Mouse (Mus musculus) kidney, embryonic 15.5 days (tissue): Measurements from ENCODE around the gene Fam241b. TPM values are rescaled to one million over a fixed set of nuclear protein-coding genes. Genes with fewer than 3 reads are reported as not detected.

ENCODE experiments used
- ATAC-seq: fragments of 200-750 bp; cut with Nextera tagmentation; replicated peaks from 2 replicates; pipeline ENCODE4 v1.8.0; 2017; ENCODE audit warnings: moderate TSS enrichment; ENCODE audit not compliant: low FRiP score
- H3K27ac ChIP-seq: fragments of 300-500 bp; sonication (generic); 2 replicates; pipeline ENCODE4 v1.5.1; 2015; ENCODE audit warnings: mild to moderate bottlenecking, inconsistent platforms
- H3K27me3 ChIP-seq: fragments of 300-500 bp; sonication (generic); 2 replicates; pipeline ENCODE4 v1.6.1; 2015; ENCODE audit warnings: inconsistent platforms
- H3K36me3 ChIP-seq: fragments of 300-500 bp; sonication (generic); 2 replicates; pipeline ENCODE4 v1.6.1; 2015; ENCODE audit warnings: inconsistent platforms
- H3K4me1 ChIP-seq: fragments of 300-500 bp; sonication (generic); 2 replicates; pipeline ENCODE4 v1.6.1; 2015; ENCODE audit warnings: inconsistent platforms
- H3K4me2 ChIP-seq: fragments of 300-500 bp; sonication (generic); 2 replicates; pipeline ENCODE4 v1.6.1; 2015; ENCODE audit warnings: moderate library complexity, mild to moderate bottlenecking, inconsistent platforms
- H3K4me3 ChIP-seq: fragments of 300-500 bp; sonication (generic); replicated peaks from 2 replicates; pipeline ENCODE4 v1.5.1; 2015; ENCODE audit warnings: mild to moderate bottlenecking, inconsistent platforms
- H3K9ac ChIP-seq: fragments of 300-500 bp; sonication (generic); 2 replicates; pipeline ENCODE4 v1.6.1; 2015; ENCODE audit warnings: mild to moderate bottlenecking, inconsistent platforms
- H3K9me3 ChIP-seq: fragments of 300-500 bp; sonication (generic); replicated peaks from 2 replicates; pipeline ENCODE4 v1.6.1; 2016; ENCODE audit warnings: inconsistent platforms
- WGBS: fragments of 180-500 bp; shearing (Covaris S2); methylation state at CpG from one replicate; pipeline ENCODE4 v1.1.7; 2015; ENCODE audit warnings: mixed read lengths; 5-methylcytosine and 5-hydroxymethylcytosine counted together
- polyA plus RNA-seq: library from polyadenylated mRNA; unstranded; fragments of >200 nt; fragmentation: Nextera tagmentation; extraction: Ambion mirVana; gene quantifications from 2 replicates; pipeline ENCODE4 v1.2.1, GENCODE M21; 2015

Fam241b gene
- 12.8 and 16.3 TPM in 2 replicates for polyA plus RNA-seq

- no peaks in the 10 kb centered on the region for H3K9me3 ChIP-seq
- no peak within 1 kb of the TSS for H3K27ac ChIP-seq
- H3K27me3 ChIP-seq: peaks cover 41% of the 10 kb centered on the region
- no peaks in the 10 kb centered on the region for H3K36me3 ChIP-seq
- H3K4me3 ChIP-seq: no peak within 1 kb of the TSS
- WGBS: 57% methylated on average over 8 of the region's 8 CpGs
- ATAC-seq: no peak
- H3K4me2 ChIP-seq: no peak within 1 kb of the TSS
- no peak within 1 kb of the TSS for H3K9ac ChIP-seq
- no peaks in the 10 kb centered on the region for H3K4me1 ChIP-seq
These were observed at the start of gene Fam241b for GRCm38 (mm10) chr10:62143820-62144219. Gene Fam241b, minus strand, starts transcription at chr10:62143920.

- H3K4me3 ChIP-seq: no peak overlapping the region
- no peaks in the 10 kb centered on the region for H3K36me3 ChIP-seq
- no peaks in the 10 kb centered on the region for H3K9me3 ChIP-seq
- no peak overlapping the region for H3K4me2 ChIP-seq
- no peaks in the 10 kb centered on the region for H3K27me3 ChIP-seq
- ATAC-seq: peak; percentile 66
- H3K9ac ChIP-seq: no peak overlapping the region
- H3K4me1 ChIP-seq: peaks cover 52% of the 10 kb centered on the region
- peak overlapping the region; percentile 84 for H3K27ac ChIP-seq
- 45% methylated on average over 9 of the region's 9 CpGs for WGBS
These were observed 49.0 kb upstream of the Fam241b start for GRCm38 (mm10) chr10:62192701-62193157.

- Histone ChIP-seq H3K9me3 (no peaks in the 10 kb centered on the region), H3K9ac (0 out of 2 replicates have a peak overlapping the region, but pooled peaks have one; percentile 7), H3K4me3 (no peak overlapping the region), H3K27me3 (peaks cover 8% of the 10 kb centered on the region; the same call in 1 of the 2 replicates), H3K4me2 (no peak overlapping the region), H3K36me3 (no peaks in the 10 kb centered on the region), H3K4me1 (peaks cover 44% of the 10 kb centered on the region), H3K27ac (peak overlapping the region; percentile 41; the same call in 1 of the 2 replicates)
- ATAC-seq: no peak
- whole genome bisulfite sequencing: 93% methylated on average over 7 of the region's 7 CpGs
These were observed 47.1 kb upstream of the Fam241b start for GRCm38 (mm10) chr10:62190821-62191220.

- Histone ChIP-seq H3K27me3 (peaks cover 9% of the 10 kb centered on the region; the same call in 1 of the 2 replicates), H3K4me2 (no peak overlapping the region), H3K9me3 (no peaks in the 10 kb centered on the region), H3K27ac (peak overlapping the region; percentile 82), H3K9ac (no peak overlapping the region), H3K4me1 (peaks cover 37% of the 10 kb centered on the region), H3K4me3 (no peak overlapping the region), H3K36me3 (no peaks in the 10 kb centered on the region)
- peak; percentile 41; the same call in 1 of the 2 replicates for ATAC-seq
- 68% methylated on average over 4 of the region's 4 CpGs for WGBS
These were observed 46.2 kb upstream of the Fam241b start for GRCm38 (mm10) chr10:62189910-62190309.

- no peak for ATAC-seq
- H3K9ac ChIP-seq: no peak overlapping the region
- H3K27ac ChIP-seq: peak overlapping the region; percentile 82
These were observed 45.6 kb upstream of the Fam241b start for GRCm38 (mm10) chr10:62189303-62189702.

GRCm38 (mm10) chr10:62186882-62187281, 43.2 kb upstream of the Fam241b start:
- Histone ChIP-seq H3K9ac (no peak overlapping the region), H3K27me3 (peaks cover 26% of the 10 kb centered on the region), H3K27ac (no peak overlapping the region), H3K36me3 (no peaks in the 10 kb centered on the region), H3K4me3 (no peak overlapping the region), H3K4me1 (peaks cover 24% of the 10 kb centered on the region), H3K9me3 (no peaks in the 10 kb centered on the region), H3K4me2 (no peak overlapping the region)
- WGBS: 19% methylated on average over 7 of the region's 7 CpGs
- ATAC-seq: no peak

More at GRCm38 (mm10) chr10:62189303-62189702, 45.6 kb upstream of the Fam241b start:
- peaks cover 13% of the 10 kb centered on the region for H3K27me3 ChIP-seq
- 62% methylated on average over 3 of the region's 3 CpGs for WGBS
- H3K4me2 ChIP-seq: no peak overlapping the region
- no peaks in the 10 kb centered on the region for H3K9me3 ChIP-seq
- no peaks in the 10 kb centered on the region for H3K36me3 ChIP-seq
- peaks cover 37% of the 10 kb centered on the region for H3K4me1 ChIP-seq
- H3K4me3 ChIP-seq: no peak overlapping the region

GRCm38 (mm10) chr10:62183053-62183452, 39.3 kb upstream of the Fam241b start:
- peak; percentile 44; the same call in 1 of the 2 replicates for ATAC-seq
- H3K27me3 ChIP-seq: peaks cover 26% of the 10 kb centered on the region
- H3K9ac ChIP-seq: no peak overlapping the region
- under 1% methylated on average over 10 of the region's 10 CpGs for WGBS
- no peak overlapping the region for H3K4me3 ChIP-seq
- no peak overlapping the region for H3K4me2 ChIP-seq
- no peak overlapping the region for H3K27ac ChIP-seq
- no peaks in the 10 kb centered on the region for H3K9me3 ChIP-seq
- H3K4me1 ChIP-seq: 0 out of 2 replicates have a peak, but pooled peaks cover 3% of the 10 kb centered on the region
- H3K36me3 ChIP-seq: no peaks in the 10 kb centered on the region

- Histone ChIP-seq H3K27ac (no peak overlapping the region), H3K4me3 (no peak overlapping the region), H3K4me1 (0 out of 2 replicates have a peak, but pooled peaks cover 3% of the 10 kb centered on the region), H3K9me3 (no peaks in the 10 kb centered on the region), H3K36me3 (no peaks in the 10 kb centered on the region), H3K9ac (no peak overlapping the region), H3K27me3 (peaks cover 26% of the 10 kb centered on the region), H3K4me2 (no peak overlapping the region)
- no peak for ATAC-seq
- 72% methylated on average over 6 of the region's 6 CpGs for WGBS
These were observed 38.8 kb upstream of the Fam241b start for GRCm38 (mm10) chr10:62182471-62183014.

- Histone ChIP-seq H3K36me3 (no peaks in the 10 kb centered on the region), H3K4me3 (no peak overlapping the region), H3K9me3 (no peaks in the 10 kb centered on the region), H3K27ac (no peak overlapping the region), H3K9ac (no peak overlapping the region), H3K4me1 (0 out of 2 replicates have a peak, but pooled peaks cover 3% of the 10 kb centered on the region), H3K4me2 (no peak overlapping the region), H3K27me3 (peaks cover 26% of the 10 kb centered on the region)
- ATAC-seq: no peak
- WGBS: 50% methylated on average over 3 of the region's 3 CpGs
These were observed 38.0 kb upstream of the Fam241b start for GRCm38 (mm10) chr10:62181701-62182100.

GRCm38 (mm10) chr10:62179944-62180343, 36.2 kb upstream of the Fam241b start:
- no peak for ATAC-seq
- Histone ChIP-seq H3K4me3 (no peak overlapping the region), H3K4me2 (no peak overlapping the region), H3K27me3 (peaks cover 19% of the 10 kb centered on the region), H3K36me3 (no peaks in the 10 kb centered on the region), H3K4me1 (0 out of 2 replicates have a peak, but pooled peaks cover 3% of the 10 kb centered on the region), H3K9ac (no peak overlapping the region), H3K9me3 (no peaks in the 10 kb centered on the region), H3K27ac (no peak overlapping the region)
- 89% methylated on average over 3 of the region's 3 CpGs for WGBS

DNA sequence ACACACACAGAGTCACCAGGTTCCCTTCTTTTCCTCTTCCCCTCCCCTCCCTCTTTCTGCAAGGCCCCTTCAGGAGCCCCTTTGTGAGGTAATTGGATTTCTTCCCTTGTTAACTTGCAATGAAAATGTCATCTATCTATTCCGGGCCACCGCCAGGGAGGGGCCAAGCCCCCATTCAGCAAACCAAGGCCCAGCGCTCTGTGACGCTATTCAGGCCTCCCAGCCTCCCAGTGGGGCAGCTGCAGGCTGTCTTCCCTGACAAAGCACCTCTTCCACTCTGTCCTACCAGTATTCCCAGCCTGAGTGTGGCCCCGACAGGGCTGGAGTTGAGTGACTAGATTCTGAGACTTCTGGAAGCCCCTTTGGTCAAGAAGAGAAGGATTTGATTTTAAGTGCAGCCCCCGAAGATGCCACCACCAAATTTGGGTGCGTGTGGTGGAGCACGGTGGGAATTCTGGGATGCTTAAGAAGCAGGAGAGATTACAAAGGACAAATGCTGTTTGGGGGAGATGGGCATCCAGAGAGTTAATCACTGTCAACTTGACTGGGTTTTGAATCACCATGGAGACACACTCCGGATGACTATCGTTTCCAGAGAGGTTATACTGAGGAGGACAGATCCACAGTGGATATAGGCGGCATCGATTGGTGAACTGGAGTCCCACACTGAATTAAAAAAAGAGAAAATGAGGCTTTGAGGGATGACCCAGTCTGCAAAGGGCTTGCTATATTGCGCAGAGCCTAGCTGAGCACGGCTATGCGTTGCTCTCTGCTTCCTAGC, 31.0 kb upstream of the Fam241b start:
- ATAC-seq: no peak
- Histone ChIP-seq H3K4me3 (no peak overlapping the region), H3K27me3 (0 out of 2 replicates have a peak, but pooled peaks cover 5% of the 10 kb centered on the region), H3K4me1 (peaks cover 18% of the 10 kb centered on the region), H3K9me3 (no peaks in the 10 kb centered on the region), H3K4me2 (no peak overlapping the region), H3K27ac (no peak overlapping the region), H3K9ac (no peak overlapping the region), H3K36me3 (no peaks in the 10 kb centered on the region)
- 54% methylated on average over 15 of the region's 15 CpGs for WGBS

DNA sequence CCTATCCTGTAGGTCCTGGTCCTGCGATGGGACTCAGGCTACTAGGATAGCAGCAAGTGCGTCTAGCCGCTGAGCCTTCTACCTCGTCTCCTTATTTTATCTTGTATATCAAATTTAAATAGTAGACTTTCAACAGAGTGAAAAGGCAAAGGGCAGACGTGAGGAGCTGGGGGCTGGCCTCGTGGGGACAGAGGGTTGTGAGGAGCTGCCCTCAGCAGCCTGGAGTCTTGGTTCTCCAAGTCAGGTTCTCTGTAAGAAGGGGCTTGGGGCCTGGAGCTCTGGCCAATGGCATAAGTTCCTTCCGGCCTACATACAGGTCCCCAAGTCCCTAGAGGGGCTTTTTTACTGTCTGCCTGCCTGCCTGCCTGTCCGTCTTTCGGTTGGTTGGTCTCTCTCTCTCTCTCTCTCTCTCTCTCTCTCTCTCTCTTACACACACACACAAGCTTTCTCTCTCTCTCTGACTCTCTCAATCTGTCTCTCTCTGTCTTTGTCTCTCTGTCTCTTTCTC, 30.3 kb upstream of the Fam241b start:
- Histone ChIP-seq H3K9me3 (no peaks in the 10 kb centered on the region), H3K9ac (no peak overlapping the region), H3K27ac (no peak overlapping the region), H3K36me3 (no peaks in the 10 kb centered on the region), H3K4me1 (peaks cover 18% of the 10 kb centered on the region), H3K4me2 (no peak overlapping the region), H3K4me3 (no peak overlapping the region), H3K27me3 (0 out of 2 replicates have a peak, but pooled peaks cover 5% of the 10 kb centered on the region)
- 20% methylated on average over 9 of the region's 9 CpGs for WGBS
- ATAC-seq: no peak
